Mouse (Mus musculus): ENCODE measurements around the gene Gm37240.

- TF ChIP-seq CTCF (IDR thresholded peaks at IDR 0.05; ENCODE audit: low read depth, low read length) (no peak), POLR2A (IDR thresholded peaks at IDR 0.05; ENCODE audit: borderline replicate concordance, low read depth, low read length) (no peak)
These were observed 1020.5 kb downstream of the Gm37240 start for GRCm38 (mm10) chr3:84866866-84867265.

All from bone marrow macrophage, adult 2 months (primary cell).